Mouse (Mus musculus): ENCODE data around the gene Eed. TPM values are rescaled to one million over a fixed set of nuclear protein-coding genes. Genes with fewer than 3 reads are reported as not detected.
"Not testable (repeated sequence)": the region's sequence is repeated elsewhere in the genome, so short reads cannot be mapped to it uniquely, and the experiment has no call there.

The Eed gene
- total RNA-seq (2015), result 133 and 143 TPM in 2 replicates
- 116 and 143 TPM in 2 replicates for total RNA-seq (2017)

- ATAC-seq (replicated peaks; ENCODE audit: poor library complexity), result peak; percentile 81
Measured at GRCm38 (mm10) chr7:89980485-89981422, at the start of gene Eed. Gene Eed (minus strand): TSS chr7:89980983.

GRCm38 (mm10) chr7:90029548-90030485 lies 49.0 kb upstream of the Eed start:
- ATAC-seq (replicated peaks; ENCODE audit: poor library complexity), result no peak

- no peak; the same call in 1 of the 2 replicates for ATAC-seq (replicated peaks; ENCODE audit: poor library complexity)
Measured at GRCm38 (mm10) chr7:90028888-90029547, 48.2 kb upstream of the Eed start.

- peak; percentile 57 for ATAC-seq (replicated peaks; ENCODE audit: poor library complexity)
Measured at GRCm38 (mm10) chr7:90024975-90025374, 44.2 kb upstream of the Eed start.

GRCm38 (mm10) chr7:90022974-90023707 lies 42.4 kb upstream of the Eed start:
- peak; percentile 51 for ATAC-seq (replicated peaks; ENCODE audit: poor library complexity)

- ATAC-seq (replicated peaks; ENCODE audit: poor library complexity), result no peak
Measured at GRCm38 (mm10) chr7:90020331-90020730, 39.5 kb upstream of the Eed start.

- ATAC-seq (replicated peaks; ENCODE audit: poor library complexity), result peak; percentile 88
Measured at GRCm38 (mm10) chr7:90019570-90019969, 38.8 kb upstream of the Eed start.

GRCm38 (mm10) chr7:90016930-90017588 lies 36.3 kb upstream of the Eed start:
- ATAC-seq (replicated peaks; ENCODE audit: poor library complexity), result no peak

- ATAC-seq (replicated peaks; ENCODE audit: poor library complexity), result peak; percentile 45
Measured at GRCm38 (mm10) chr7:90016459-90016858, 35.7 kb upstream of the Eed start.

- ATAC-seq (replicated peaks; ENCODE audit: poor library complexity), result 0 out of 2 replicates have a peak, but pooled peaks have one; percentile 29
Measured at GRCm38 (mm10) chr7:90006667-90007653, 26.2 kb upstream of the Eed start.

GRCm38 (mm10) chr7:90004781-90005180 lies 24.0 kb upstream of the Eed start:
- ATAC-seq (replicated peaks; ENCODE audit: poor library complexity), result no peak

GRCm38 (mm10) chr7:90002375-90002774 lies 21.6 kb upstream of the Eed start:
- no peak for ATAC-seq (replicated peaks; ENCODE audit: poor library complexity)

GRCm38 (mm10) chr7:89999491-89999890 lies 18.7 kb upstream of the Eed start:
- ATAC-seq (replicated peaks; ENCODE audit: poor library complexity), result no peak

- peak; percentile 58 for ATAC-seq (replicated peaks; ENCODE audit: poor library complexity)
Measured at GRCm38 (mm10) chr7:89998624-89999006, 17.8 kb upstream of the Eed start.

GRCm38 (mm10) chr7:89998006-89998623 lies 17.3 kb upstream of the Eed start:
- peak; percentile 95 for ATAC-seq (replicated peaks; ENCODE audit: poor library complexity)

- ATAC-seq (replicated peaks; ENCODE audit: poor library complexity), result not testable (repeated sequence)
Measured at GRCm38 (mm10) chr7:89997526-89997925, 16.7 kb upstream of the Eed start.

- no peak for ATAC-seq (replicated peaks; ENCODE audit: poor library complexity)
Measured at GRCm38 (mm10) chr7:89993091-89993490, 12.3 kb upstream of the Eed start.

GRCm38 (mm10) chr7:89984421-89984820 lies 3.6 kb upstream of the Eed start:
- no peak for ATAC-seq (replicated peaks; ENCODE audit: poor library complexity)

Measured in megakaryocyte progenitor cell, adult 5-6 weeks (primary cell).